Mouse (Mus musculus) forebrain, embryonic 13.5 days (tissue): ENCODE results near the gene Hnf4a. TPM values are rescaled to one million over a fixed set of nuclear protein-coding genes. Genes with fewer than 3 reads are reported as not detected.

Source experiments
- ATAC-seq: fragments of 200-750 bp; cut with Nextera tagmentation; 2 replicates; pipeline ENCODE4 v1.8.0; 2017
- H3K27ac ChIP-seq: fragments of 300-500 bp; sonication (generic); 2 replicates; pipeline ENCODE4 v1.5.1; 2015; ENCODE audit warnings: inconsistent platforms, mild to moderate bottlenecking, moderate library complexity
- H3K27me3 ChIP-seq: fragments of 300-500 bp; sonication (generic); 2 replicates; pipeline ENCODE4 v1.6.1; 2015; ENCODE audit warnings: mild to moderate bottlenecking, inconsistent platforms
- H3K36me3 ChIP-seq: fragments of 300-500 bp; sonication (generic); 2 replicates; pipeline ENCODE4 v1.6.1; 2015; ENCODE audit warnings: mild to moderate bottlenecking, inconsistent platforms; ENCODE audit not compliant: poor library complexity, severe bottlenecking
- H3K4me1 ChIP-seq: fragments of 300-500 bp; sonication (generic); 2 replicates; pipeline ENCODE4 v1.6.1; 2015; ENCODE audit warnings: inconsistent platforms
- H3K4me2 ChIP-seq: fragments of 300-500 bp; sonication (generic); 2 replicates; pipeline ENCODE4 v1.6.1; 2015; ENCODE audit warnings: inconsistent platforms, mild to moderate bottlenecking, moderate library complexity
- H3K4me3 ChIP-seq: fragments of 300-500 bp; sonication (generic); 2 replicates; pipeline ENCODE4 v1.5.1; 2015; ENCODE audit warnings: mild to moderate bottlenecking, inconsistent platforms
- H3K9ac ChIP-seq: fragments of 300-500 bp; sonication (generic); 2 replicates; pipeline ENCODE4 v1.6.1; 2015; ENCODE audit warnings: mild to moderate bottlenecking, inconsistent platforms
- H3K9me3 ChIP-seq: fragments of 300-500 bp; sonication (generic); replicated peaks from 2 replicates; pipeline ENCODE4 v1.6.1; 2016; ENCODE audit warnings: inconsistent platforms
- WGBS: fragments of 180-500 bp; shearing (Covaris S2); methylation state at CpG from one replicate; pipeline ENCODE4 v1.1.7; 2015; 5-methylcytosine and 5-hydroxymethylcytosine counted together
- polyA plus RNA-seq: library from polyadenylated mRNA; unstranded; fragments of >200 nt; fragmentation: Nextera tagmentation; extraction: Ambion mirVana; gene quantifications from 2 replicates; pipeline ENCODE4 v1.2.1, GENCODE M21; 2015

Hnf4a gene
- polyA plus RNA-seq, 1 experiment from 2014 or later, result not detected

DNA sequence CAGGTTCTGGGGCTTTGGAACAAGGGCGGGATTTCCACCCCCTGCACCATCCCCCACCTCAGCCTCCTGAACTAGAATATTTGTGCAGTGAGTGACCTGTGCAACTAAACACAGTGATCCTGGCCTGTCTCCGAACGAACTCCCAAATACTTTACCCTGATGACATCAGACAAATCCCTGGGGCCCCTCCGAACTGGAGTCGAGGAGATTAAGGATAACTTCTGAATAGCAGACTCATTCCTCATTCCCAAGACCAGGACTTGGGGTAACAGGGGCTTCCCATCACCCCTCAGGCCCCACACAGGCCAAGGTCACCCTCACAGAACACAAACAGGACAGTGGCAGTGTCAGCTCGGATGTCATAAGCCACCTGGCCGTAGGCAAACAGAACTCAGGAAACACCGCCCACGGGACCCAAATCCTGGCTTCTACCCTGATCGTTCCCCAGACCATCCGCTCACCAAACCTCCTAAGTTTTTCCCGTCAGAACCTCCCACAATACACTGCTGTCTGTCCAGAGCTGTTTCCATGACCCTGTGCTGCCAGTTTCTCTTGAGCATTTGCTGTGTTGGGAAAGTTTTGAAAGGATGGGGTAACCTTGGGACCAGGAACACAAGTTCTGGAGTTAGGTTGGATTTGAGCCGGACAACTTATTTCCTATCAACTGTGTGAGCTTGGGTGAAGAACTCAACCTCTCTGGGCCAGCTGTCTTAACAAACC, 32.9 kb downstream of the Hnf4a start:
- Histone ChIP-seq H3K4me1 (0 out of 2 replicates have a peak, but pooled peaks cover 3% of the 10 kb centered on the region), H3K36me3 (no peaks in the 10 kb centered on the region), H3K9ac (no peak overlapping the region), H3K4me3 (no peak overlapping the region), H3K27me3 (no peaks in the 10 kb centered on the region), H3K27ac (no peak overlapping the region), H3K9me3 (no peaks in the 10 kb centered on the region), H3K4me2 (no peak overlapping the region)
- ATAC-seq, result no peak
- WGBS, result 77% methylated on average over 13 of the region's 13 CpGs

DNA sequence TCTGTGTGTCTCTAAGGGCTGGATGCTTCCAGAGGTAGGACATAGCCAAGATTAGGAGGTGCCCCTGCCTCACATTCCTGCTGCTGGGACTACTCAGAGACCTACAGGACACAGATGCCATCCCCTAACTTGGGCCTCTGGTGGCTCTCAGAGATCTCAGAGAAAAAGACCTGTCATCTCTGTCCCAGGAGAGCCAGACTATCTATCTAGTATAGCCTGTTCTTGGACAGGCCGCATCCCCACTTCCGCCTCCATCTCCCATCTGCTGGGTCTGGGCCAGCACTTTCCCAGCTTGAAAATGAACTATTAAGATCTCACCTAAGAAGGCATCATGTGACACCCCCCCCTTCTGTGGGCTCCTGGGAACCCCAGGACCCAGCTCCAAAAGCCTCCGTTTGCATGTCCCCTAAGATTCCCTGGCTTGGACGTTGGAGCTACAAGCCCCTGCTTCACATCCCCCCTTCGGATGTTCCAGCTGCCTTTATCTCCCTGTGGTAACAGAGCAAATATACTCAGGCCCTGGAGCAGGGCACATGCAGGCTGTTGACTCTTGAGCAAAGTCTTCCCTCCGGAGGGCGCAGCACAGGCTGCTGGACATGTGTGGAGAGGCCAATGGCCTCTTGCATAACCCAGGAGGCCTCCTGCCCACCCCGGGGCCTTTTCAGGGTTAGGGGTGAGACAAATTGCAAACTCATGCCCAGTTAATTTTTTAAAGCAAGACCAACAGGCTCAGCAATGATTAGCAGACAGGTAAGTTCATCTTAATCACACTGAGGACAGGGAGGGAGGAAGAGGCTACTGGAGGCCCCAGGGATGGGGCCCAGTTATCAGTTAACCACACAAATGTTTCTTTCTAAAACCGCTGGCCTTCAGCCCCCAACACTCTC, 33.9 kb downstream of the Hnf4a start:
- Histone ChIP-seq H3K4me2 (no peak overlapping the region), H3K27me3 (no peaks in the 10 kb centered on the region), H3K4me3 (no peak overlapping the region), H3K27ac (no peak overlapping the region), H3K9ac (no peak overlapping the region), H3K4me1 (no peaks in the 10 kb centered on the region), H3K36me3 (no peaks in the 10 kb centered on the region), H3K9me3 (no peaks in the 10 kb centered on the region)
- no peak for ATAC-seq
- WGBS, result 87% methylated on average over 9 of the region's 9 CpGs

DNA sequence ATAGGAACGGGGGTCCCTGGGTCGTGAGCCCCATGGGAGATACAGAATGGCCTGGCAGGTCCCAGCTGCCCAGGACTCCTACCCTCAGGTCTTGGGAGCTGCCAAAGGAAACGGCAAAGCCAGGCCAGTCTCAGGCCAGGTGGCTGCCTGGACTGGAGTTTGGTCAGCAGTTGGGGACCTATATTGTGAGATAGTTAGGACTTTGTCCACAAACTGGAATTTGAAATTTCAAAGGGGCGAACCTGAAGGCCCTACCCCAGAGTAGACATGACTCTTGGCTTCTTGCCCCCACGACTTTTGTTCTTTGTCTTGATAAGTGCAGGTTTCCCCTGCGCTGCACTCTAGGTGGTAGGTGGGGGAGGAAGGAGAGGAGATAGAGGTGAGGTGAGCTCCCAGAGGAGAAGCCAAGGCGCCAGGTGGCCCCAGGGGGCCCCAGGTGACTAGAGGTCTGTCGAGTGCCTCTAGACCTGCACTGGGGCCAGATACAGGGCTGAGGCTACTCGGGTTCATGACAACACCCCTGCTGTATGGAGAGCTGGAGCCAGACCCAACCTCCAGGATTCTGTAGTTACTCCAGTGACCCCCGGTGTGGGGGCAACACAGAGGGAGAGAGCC, 35.1 kb downstream of the Hnf4a start:
- no peaks in the 10 kb centered on the region for H3K27me3 ChIP-seq
- H3K27ac ChIP-seq, result no peak overlapping the region
- H3K9me3 ChIP-seq, result no peaks in the 10 kb centered on the region
- no peak overlapping the region for H3K4me2 ChIP-seq
- WGBS, result 78% methylated on average over 10 of the region's 10 CpGs
- no peak for ATAC-seq
- H3K4me1 ChIP-seq, result no peaks in the 10 kb centered on the region
- no peak overlapping the region for H3K4me3 ChIP-seq
- no peak overlapping the region for H3K9ac ChIP-seq
- H3K36me3 ChIP-seq, result no peaks in the 10 kb centered on the region

DNA sequence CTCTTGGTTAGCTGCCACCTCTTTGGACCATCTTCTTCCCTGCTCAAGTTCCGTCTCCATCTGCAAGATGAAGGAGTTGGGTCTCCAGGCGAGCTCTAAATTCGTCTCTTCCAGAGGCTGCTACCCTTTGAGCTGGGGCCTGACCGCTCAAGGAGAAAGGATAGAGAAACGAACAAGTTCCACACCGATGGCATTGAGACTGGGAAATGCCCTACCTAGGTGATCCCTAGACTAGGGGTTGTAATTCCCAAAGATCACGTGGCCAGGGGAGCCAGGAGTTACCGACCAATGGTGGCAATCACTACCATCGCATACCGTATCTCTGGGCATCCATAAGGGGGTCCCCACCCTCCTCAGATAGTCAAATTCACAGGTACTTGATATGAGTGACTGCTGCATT, 36.1 kb downstream of the Hnf4a start:
- ATAC-seq, result no peak
- Histone ChIP-seq H3K4me1 (no peaks in the 10 kb centered on the region), H3K27me3 (no peaks in the 10 kb centered on the region), H3K4me3 (no peak overlapping the region), H3K4me2 (no peak overlapping the region), H3K27ac (no peak overlapping the region), H3K36me3 (no peaks in the 10 kb centered on the region), H3K9ac (no peak overlapping the region), H3K9me3 (no peaks in the 10 kb centered on the region)
- WGBS, result 94% methylated on average over 10 of the region's 10 CpGs

DNA sequence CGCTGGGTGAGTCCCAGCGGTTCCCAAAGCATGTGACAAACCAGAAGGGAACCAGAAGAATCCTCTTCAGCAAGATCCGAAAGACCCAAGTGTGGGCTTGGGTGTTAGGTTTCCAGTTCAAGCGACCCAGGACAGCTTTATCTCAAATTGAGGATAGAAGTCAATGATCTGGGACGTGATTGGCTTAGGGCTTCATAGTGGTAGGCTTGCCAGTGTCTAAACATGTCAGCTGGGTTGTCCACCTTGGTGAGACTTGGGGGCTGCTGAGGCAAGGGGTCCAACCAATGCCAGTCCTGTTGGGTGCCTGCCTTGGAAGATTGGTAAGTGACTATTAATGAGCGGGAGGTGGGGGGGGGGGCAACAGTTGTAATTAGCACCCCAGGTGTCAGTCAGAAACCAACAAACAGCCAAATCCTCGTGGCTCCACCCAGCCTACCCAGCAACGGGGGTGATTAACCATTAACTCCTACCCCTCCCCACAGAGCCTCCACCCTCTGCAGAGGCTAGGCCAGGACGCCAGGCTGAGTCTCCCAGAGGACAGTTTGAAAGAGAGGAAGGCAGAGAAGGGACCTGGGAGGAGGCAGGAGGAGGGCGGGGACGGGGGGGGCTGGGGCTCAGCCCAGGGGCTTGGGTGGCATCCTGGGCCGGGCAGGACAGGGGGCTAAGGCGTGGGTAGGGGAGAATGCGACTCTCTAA, 40.2 kb downstream of the Hnf4a start:
- no peak overlapping the region for H3K4me3 ChIP-seq
- no peaks in the 10 kb centered on the region for H3K36me3 ChIP-seq
- WGBS, result 77% methylated on average over 14 of the region's 14 CpGs
- H3K9me3 ChIP-seq, result no peaks in the 10 kb centered on the region
- ATAC-seq, result no peak
- H3K27ac ChIP-seq, result no peak overlapping the region
- H3K4me1 ChIP-seq, result 0 out of 2 replicates have a peak, but pooled peaks cover 3% of the 10 kb centered on the region
- no peak overlapping the region for H3K9ac ChIP-seq
- no peaks in the 10 kb centered on the region for H3K27me3 ChIP-seq
- no peak overlapping the region for H3K4me2 ChIP-seq

DNA sequence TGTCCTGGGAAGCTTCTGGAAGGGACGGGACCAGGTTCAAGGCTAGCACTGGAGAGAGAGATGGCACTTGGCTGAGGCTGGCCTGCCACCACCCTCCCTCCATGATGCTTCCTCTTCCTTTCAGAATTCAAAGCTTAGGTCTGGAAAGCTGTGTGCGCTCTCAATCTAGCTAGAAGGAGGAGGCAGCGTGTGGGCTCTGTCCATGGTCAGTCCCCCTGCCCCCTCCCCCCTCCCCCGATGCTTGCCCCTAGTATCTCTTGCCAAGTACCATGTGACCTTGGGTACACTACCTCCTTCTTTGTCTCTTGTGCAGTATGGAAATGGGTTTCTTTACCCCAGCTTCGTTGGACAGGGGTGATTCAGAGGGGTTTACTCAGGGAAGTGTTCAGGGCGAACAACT, 42.2 kb downstream of the Hnf4a start:
- 68% methylated on average over 5 of the region's 6 CpGs for WGBS
- Histone ChIP-seq H3K4me1 (0 out of 2 replicates have a peak, but pooled peaks cover 3% of the 10 kb centered on the region), H3K27me3 (no peaks in the 10 kb centered on the region), H3K27ac (no peak overlapping the region), H3K4me3 (no peak overlapping the region), H3K36me3 (no peaks in the 10 kb centered on the region), H3K9me3 (no peaks in the 10 kb centered on the region), H3K4me2 (no peak overlapping the region), H3K9ac (no peak overlapping the region)
- ATAC-seq, result no peak

DNA sequence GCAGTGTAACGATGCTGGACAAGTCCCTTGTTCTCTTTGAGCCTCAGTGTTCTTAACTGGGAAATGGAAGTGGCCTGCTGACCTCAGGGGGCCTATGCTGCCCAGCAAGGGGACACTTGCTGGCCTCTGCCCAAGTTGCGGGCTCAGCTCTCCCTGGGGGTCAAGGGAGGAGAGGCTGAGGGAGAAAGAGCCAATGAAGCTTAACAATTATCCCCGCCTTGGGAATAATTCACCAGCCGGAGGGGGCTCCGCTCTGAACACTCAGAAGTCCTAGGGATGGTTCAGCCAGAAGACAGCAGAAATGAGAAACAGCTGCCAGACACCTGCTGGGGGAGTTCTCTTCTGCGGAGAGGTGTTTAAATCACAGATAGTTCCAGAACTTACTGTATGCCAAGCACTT, 43.2 kb downstream of the Hnf4a start:
- H3K4me1 ChIP-seq, result 0 out of 2 replicates have a peak, but pooled peaks cover 3% of the 10 kb centered on the region
- H3K4me3 ChIP-seq, result no peak overlapping the region
- ATAC-seq, result no peak
- H3K36me3 ChIP-seq, result no peaks in the 10 kb centered on the region
- no peak overlapping the region for H3K27ac ChIP-seq
- no peaks in the 10 kb centered on the region for H3K9me3 ChIP-seq
- 40% methylated on average over 6 of the region's 6 CpGs for WGBS
- H3K27me3 ChIP-seq, result no peaks in the 10 kb centered on the region
- no peak overlapping the region for H3K4me2 ChIP-seq
- no peak overlapping the region for H3K9ac ChIP-seq

DNA sequence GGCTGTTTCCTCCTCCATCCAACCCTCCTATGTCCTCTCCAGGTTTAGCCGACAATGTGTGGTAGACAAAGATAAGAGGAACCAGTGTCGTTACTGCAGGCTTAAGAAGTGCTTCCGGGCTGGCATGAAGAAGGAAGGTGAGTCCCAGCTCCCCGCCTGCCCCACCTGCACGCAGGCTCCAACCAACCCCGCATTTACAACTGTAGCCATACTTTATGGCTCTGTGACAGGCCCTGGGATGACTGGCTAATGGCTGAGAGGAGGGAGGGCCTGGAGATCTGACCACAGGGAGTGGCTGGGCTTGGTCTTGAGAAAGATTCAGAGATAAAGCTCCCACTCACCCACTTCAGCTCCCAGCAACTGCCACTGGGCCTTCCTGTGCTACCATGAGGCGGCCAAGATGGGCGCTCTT, 45.9 kb downstream of the Hnf4a start:
- Histone ChIP-seq H3K9me3 (no peaks in the 10 kb centered on the region), H3K36me3 (no peaks in the 10 kb centered on the region), H3K4me2 (no peak overlapping the region), H3K4me1 (0 out of 2 replicates have a peak, but pooled peaks cover 3% of the 10 kb centered on the region), H3K27me3 (no peaks in the 10 kb centered on the region), H3K4me3 (no peak overlapping the region), H3K9ac (no peak overlapping the region), H3K27ac (no peak overlapping the region)
- 83% methylated on average over 8 of the region's 8 CpGs for WGBS
- ATAC-seq, result no peak

DNA sequence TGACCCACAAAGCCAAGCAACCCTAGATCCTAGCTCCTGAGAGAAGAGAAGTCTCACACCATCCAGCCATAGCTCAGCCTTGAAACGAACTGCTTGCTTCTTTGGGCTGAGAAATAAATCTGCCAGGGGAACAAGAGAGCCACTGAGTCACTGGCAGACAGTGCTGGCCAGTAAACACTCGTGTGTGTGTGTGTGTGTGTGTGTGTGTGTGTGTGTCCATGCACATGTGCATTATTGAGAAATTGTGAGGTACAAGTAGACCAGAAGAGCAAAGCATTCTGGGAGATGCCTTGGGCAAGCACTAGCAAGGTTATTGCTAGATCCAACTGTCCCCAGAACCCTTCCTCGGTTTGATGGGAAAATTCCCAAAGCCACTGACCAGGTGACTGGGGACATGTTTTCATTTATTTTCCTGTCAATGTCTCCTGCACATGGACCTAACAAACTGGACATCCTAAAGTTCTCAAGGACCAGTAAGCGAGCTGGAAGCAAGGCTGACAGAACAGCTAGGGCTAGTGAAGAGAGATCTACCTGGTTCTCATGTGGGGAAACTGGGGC, 47.9 kb downstream of the Hnf4a start:
- Histone ChIP-seq H3K4me3 (no peak overlapping the region), H3K9ac (no peak overlapping the region), H3K9me3 (no peaks in the 10 kb centered on the region), H3K27ac (no peak overlapping the region), H3K36me3 (no peaks in the 10 kb centered on the region), H3K4me1 (0 out of 2 replicates have a peak, but pooled peaks cover 3% of the 10 kb centered on the region), H3K27me3 (no peaks in the 10 kb centered on the region), H3K4me2 (no peak overlapping the region)
- no peak for ATAC-seq
- 83% methylated on average over 4 of the region's 4 CpGs for WGBS

DNA sequence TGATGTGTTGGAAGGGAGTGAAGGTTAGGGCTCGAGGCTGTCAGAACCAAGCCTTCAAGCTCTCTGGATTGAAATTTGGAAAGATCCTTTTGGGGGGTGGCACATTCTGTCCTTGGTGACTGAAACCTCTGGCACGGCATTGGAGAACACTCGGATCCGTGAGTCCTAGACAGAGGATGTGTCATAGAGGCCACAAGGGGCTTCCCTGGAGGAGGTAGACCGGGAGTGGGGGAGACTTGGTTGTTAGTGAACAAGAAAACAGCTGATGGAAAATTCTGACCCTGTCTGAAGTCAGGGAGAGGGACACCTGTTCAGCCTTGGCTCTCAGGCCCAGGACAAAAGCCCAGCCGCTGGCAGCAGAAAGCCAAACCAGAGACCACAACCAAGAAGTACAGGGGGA, 48.4 kb downstream of the Hnf4a start:
- 88% methylated on average over 6 of the region's 6 CpGs for WGBS
- no peak for ATAC-seq
- H3K4me1 ChIP-seq, result no peaks in the 10 kb centered on the region
- no peaks in the 10 kb centered on the region for H3K36me3 ChIP-seq
- no peak overlapping the region for H3K4me3 ChIP-seq
- H3K9me3 ChIP-seq, result no peaks in the 10 kb centered on the region
- H3K4me2 ChIP-seq, result no peak overlapping the region
- no peak overlapping the region for H3K9ac ChIP-seq
- H3K27ac ChIP-seq, result no peak overlapping the region
- H3K27me3 ChIP-seq, result no peaks in the 10 kb centered on the region

DNA sequence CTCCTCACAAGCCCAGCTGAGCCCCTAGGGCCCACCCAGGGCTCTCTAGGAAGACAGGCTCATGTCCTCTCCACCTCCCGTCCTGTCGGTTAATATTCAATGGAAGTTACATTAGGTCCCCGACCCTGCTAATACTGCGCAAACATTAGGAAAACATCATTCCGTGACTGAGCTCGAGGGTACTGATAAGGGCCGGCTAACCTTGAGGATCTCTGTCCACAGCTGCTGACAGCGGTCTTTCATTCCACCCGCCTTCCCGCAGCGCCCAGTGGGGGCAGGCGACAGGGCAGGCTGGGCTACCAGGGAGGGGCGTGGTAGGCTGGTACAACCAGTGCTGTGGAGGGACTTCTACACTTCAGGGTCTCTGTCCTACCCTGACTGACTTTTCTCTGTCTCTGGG, 48.8 kb downstream of the Hnf4a start:
- Histone ChIP-seq H3K4me2 (no peak overlapping the region), H3K36me3 (no peaks in the 10 kb centered on the region), H3K27ac (no peak overlapping the region), H3K9me3 (no peaks in the 10 kb centered on the region), H3K27me3 (no peaks in the 10 kb centered on the region), H3K4me3 (no peak overlapping the region), H3K4me1 (no peaks in the 10 kb centered on the region), H3K9ac (no peak overlapping the region)
- no peak for ATAC-seq
- WGBS, result 84% methylated on average over 13 of the region's 13 CpGs
